Mouse (Mus musculus) liver, embryonic 11.5 days (tissue): Measurements from ENCODE around the gene Ndufb8. TPM values are rescaled to one million over a fixed set of nuclear protein-coding genes. Genes with fewer than 3 reads are reported as not detected.

ENCODE experiments used
- ATAC-seq: fragments of 200-750 bp; cut with Nextera tagmentation; replicated peaks from 2 replicates; pipeline ENCODE4 v1.8.0; 2017; ENCODE audit warnings: moderate number of reproducible peaks, mild to moderate bottlenecking, moderate TSS enrichment, moderate library complexity; ENCODE audit not compliant: low FRiP score
- DNase-seq: peaks from one replicate; pipeline ENCODE4 v3.0.0-alpha.2; 2017; ENCODE audit warnings: low spot score
- H3K27ac ChIP-seq: fragments of 300-500 bp; sonication (generic); 2 replicates; pipeline ENCODE4 v1.5.1; 2014; ENCODE audit warnings: mild to moderate bottlenecking, low read depth, low read length, control low read depth
- H3K27me3 ChIP-seq: fragments of 300-500 bp; sonication (generic); replicated peaks from 2 replicates; pipeline ENCODE4 v1.6.1; 2014; ENCODE audit warnings: low read length, mixed read lengths; ENCODE audit not compliant: control insufficient read depth, insufficient read depth
- H3K36me3 ChIP-seq: fragments of 300-500 bp; sonication (generic); 2 replicates; pipeline ENCODE4 v1.6.1; 2014; ENCODE audit warnings: mild to moderate bottlenecking, low read length, moderate library complexity, mixed read lengths; ENCODE audit not compliant: control insufficient read depth, insufficient read depth
- H3K4me1 ChIP-seq: fragments of 300-500 bp; sonication (generic); replicated peaks from 2 replicates; pipeline ENCODE4 v1.6.1; 2014; ENCODE audit warnings: low read length, mixed read lengths; ENCODE audit not compliant: control insufficient read depth, insufficient read depth
- H3K4me2 ChIP-seq: fragments of 300-500 bp; sonication (generic); 2 replicates; pipeline ENCODE4 v1.6.1; 2014; ENCODE audit warnings: mild to moderate bottlenecking, control low read depth, moderate library complexity
- H3K4me3 ChIP-seq: fragments of 300-500 bp; sonication (generic); 2 replicates; pipeline ENCODE4 v1.5.1; 2014; ENCODE audit warnings: low read depth, low read length, control low read depth
- H3K9ac ChIP-seq: fragments of 300-500 bp; sonication (generic); 2 replicates; pipeline ENCODE4 v1.6.1; 2014; ENCODE audit warnings: low read depth, low read length, control low read depth
- H3K9me3 ChIP-seq: fragments of 300-500 bp; sonication (generic); 2 replicates; pipeline ENCODE4 v1.6.1; 2016; ENCODE audit warnings: low read length, inconsistent platforms, mixed read lengths; ENCODE audit not compliant: control insufficient read depth
- WGBS: fragments of 180-500 bp; shearing (Covaris S2); extraction: QIAGEN DNeasy Blood & Tissue Kit; methylation state at CpG from one replicate; pipeline ENCODE4 v1.1.7; 2014; 5-methylcytosine and 5-hydroxymethylcytosine counted together
- polyA plus RNA-seq: library from polyadenylated mRNA; unstranded; fragments of >200 nt; fragmentation: Nextera tagmentation; extraction: Ambion mirVana; gene quantifications from 2 replicates; pipeline ENCODE4 v1.2.1, GENCODE M21; 2014

Ndufb8 gene
- polyA plus RNA-seq, 1 experiment from 2014 or later = 497 TPM

DNA sequence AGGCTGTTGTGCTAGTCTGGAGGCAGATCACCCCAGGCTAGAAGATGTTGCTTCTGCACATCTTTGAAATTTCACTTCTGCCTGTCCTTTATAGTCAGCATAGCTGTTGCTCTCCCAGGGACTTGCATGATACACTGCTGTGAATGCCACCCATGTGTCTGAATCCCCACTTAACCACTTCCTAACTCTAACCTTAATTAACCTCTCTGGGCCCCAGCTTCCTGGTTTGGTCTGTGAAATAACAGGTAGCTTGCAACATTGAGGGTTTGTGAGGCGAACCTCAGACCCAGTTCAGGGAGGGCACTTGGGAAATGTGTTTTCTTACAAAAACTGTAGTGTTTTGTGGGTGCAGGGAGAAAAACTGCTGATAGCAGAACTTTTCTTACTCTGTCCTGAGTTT is 22.8 kb upstream of the Ndufb8 start:
- H3K4me1 ChIP-seq = no peaks in the 10 kb centered on the region
- ATAC-seq = no peak
- no peak for DNase-seq
- no peak overlapping the region for H3K4me3 ChIP-seq
- H3K27me3 ChIP-seq = no peaks in the 10 kb centered on the region; the same call in 1 of the 2 replicates
- no peak overlapping the region for H3K27ac ChIP-seq
- peaks cover 2% of the 10 kb centered on the region; the same call in 1 of the 2 replicates for H3K36me3 ChIP-seq
- H3K9me3 ChIP-seq = no peaks in the 10 kb centered on the region
- 66% methylated on average over 1 of the region's 1 CpGs for WGBS
- H3K9ac ChIP-seq = no peak overlapping the region
- H3K4me2 ChIP-seq = no peak overlapping the region

DNA sequence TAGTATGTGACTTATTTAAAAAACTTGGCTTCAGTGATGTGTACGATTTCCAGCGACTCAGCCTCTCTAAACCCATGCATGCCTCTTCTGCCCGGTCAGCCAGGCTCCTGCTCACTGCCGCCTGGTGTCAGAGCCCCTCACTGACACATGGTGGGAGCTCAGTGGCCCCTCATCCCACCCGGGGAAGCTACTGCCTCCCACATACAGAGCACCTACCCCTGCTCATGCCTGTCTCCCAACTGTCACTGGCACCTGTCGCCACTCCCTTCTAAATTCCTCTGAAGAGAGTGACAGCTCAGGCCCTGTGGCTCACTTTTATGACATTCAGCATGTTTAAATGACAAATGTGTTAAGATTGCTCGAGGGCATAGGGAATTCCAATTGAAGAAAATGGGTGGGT is 21.0 kb upstream of the Ndufb8 start:
- peaks cover 13% of the 10 kb centered on the region for H3K36me3 ChIP-seq
- H3K4me2 ChIP-seq = no peak overlapping the region
- H3K9ac ChIP-seq = no peak overlapping the region
- no peak overlapping the region for H3K4me3 ChIP-seq
- no peaks in the 10 kb centered on the region for H3K27me3 ChIP-seq
- DNase-seq = no peak
- no peak overlapping the region for H3K27ac ChIP-seq
- WGBS = 82% methylated on average over 7 of the region's 7 CpGs
- ATAC-seq = no peak
- no peaks in the 10 kb centered on the region for H3K9me3 ChIP-seq
- no peaks in the 10 kb centered on the region for H3K4me1 ChIP-seq

DNA sequence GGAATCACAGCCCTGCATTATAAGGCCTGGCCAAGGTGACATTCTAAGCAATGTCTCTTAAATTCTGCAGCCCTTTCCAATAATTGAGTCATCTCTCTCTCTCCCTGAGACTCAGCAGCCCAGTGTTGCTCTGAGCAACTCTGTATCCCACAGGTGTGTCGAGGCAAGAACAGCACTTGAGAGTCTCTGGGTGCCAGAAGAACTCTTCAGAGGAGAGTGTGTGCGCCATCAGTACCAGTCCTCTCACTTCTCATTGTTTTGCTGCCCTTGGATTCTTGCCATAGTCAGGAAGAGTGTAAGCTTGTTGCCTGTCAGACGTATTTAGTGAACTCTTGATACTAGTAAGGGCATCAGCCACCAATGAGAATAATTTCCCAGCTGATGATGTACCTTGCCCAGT is 12.5 kb upstream of the Ndufb8 start:
- DNase-seq (no peak), ATAC-seq (no peak)
- Histone ChIP-seq H3K36me3 (peaks cover 48% of the 10 kb centered on the region), H3K4me2 (no peak overlapping the region), H3K9ac (no peak overlapping the region), H3K4me3 (no peak overlapping the region), H3K27ac (no peak overlapping the region), H3K9me3 (no peaks in the 10 kb centered on the region), H3K27me3 (no peaks in the 10 kb centered on the region), H3K4me1 (peaks cover 11% of the 10 kb centered on the region)
- WGBS = 84% methylated on average over 3 of the region's 3 CpGs

DNA sequence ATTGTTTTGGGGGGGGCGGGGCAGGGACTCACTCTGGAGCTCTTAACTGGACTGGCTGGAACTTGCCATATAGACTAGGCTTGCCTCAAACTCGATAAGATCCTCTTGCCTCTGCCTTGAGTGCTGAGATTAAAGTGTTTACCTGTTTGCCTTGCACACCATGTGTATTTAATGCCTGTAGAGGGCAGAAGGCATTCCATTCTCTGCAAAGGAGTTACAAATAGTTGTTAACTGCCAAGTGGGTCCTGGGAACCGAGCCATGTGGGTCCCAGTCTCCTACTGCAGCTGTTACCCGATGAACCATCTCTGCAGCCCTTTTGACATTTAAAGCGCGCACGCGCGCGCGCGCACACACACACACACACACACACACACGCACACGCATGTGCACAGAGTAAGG is 8.8 kb upstream of the Ndufb8 start:
- Histone ChIP-seq H3K9ac (no peak overlapping the region), H3K9me3 (no peaks in the 10 kb centered on the region), H3K4me1 (peaks cover 11% of the 10 kb centered on the region), H3K27me3 (no peaks in the 10 kb centered on the region), H3K4me3 (peak overlapping the region; percentile 83; the same call in 1 of the 2 replicates), H3K4me2 (peak overlapping the region; percentile 96), H3K27ac (no peak overlapping the region), H3K36me3 (peaks cover 23% of the 10 kb centered on the region)
- DNase-seq = no peak
- no peak for ATAC-seq
- WGBS = 88% methylated on average over 14 of the region's 14 CpGs

DNA sequence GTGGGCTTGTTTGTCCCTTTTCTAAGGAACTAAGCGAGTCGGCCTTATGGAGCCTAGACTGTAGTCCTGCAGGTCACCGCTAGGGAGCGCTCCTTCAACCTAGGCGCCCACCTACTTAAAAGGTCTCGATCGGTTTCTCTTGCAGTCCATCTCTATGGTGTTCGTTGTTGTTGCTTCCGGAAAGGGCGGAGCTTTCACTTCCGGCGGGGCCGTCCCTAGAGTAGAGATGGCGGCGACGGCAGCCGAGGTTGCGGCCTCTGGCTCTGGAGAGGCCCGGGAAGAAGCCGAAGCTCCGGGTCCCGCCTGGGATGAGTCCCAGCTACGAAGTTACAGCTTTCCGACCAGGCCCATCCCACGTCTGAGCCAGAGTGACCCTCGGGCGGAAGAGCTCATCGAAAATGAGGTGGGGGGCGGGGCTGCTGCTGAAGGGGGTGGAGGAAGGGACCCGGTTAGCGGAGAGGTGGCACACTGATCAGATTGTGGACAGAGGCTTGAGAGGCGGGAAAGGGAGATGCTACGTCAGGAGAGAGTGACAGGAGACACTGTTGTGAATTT is 7.5 kb upstream of the Ndufb8 start, which contains the start of gene Hif1an:
Gene Hif1an (plus strand): TSS at position 199 of the 555 bp plus-strand sequence.
- H3K9ac ChIP-seq = peak within 1 kb of the TSS; percentile 79
- H3K4me1 ChIP-seq = peaks cover 11% of the 10 kb centered on the region
- H3K36me3 ChIP-seq = peaks cover 17% of the 10 kb centered on the region
- under 1% methylated on average over 33 of the region's 33 CpGs for WGBS
- peak; percentile 89 for DNase-seq
- peak within 1 kb of the TSS; percentile 83 for H3K4me3 ChIP-seq
- peak; percentile 99 for ATAC-seq
- peak within 1 kb of the TSS; percentile 48; the same call in 1 of the 2 replicates for H3K27ac ChIP-seq
- no peaks in the 10 kb centered on the region for H3K9me3 ChIP-seq
- H3K27me3 ChIP-seq = no peaks in the 10 kb centered on the region
- H3K4me2 ChIP-seq = peak within 1 kb of the TSS; percentile 96

DNA sequence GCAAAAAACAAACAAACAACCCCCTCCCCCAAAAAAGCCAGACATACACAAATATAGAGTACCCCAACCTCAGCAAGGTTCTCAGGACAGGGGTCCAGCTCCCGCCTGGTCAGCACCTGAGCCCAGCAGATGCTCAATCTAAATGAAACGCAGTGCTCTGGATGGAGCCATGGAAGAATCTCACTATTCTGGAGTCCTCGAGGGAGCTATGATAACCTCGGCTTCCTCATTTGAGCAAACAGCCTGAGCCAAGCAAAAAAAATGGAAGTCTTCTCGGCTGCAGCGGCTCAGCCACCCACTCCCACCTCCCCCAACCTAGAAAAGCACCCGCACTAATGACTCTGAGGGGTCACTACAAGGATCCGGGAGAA is 765 bp downstream of the Ndufb8 start:
- no peaks in the 10 kb centered on the region for H3K27me3 ChIP-seq
- H3K9ac ChIP-seq = peak overlapping the region; percentile 96
- peak overlapping the region; percentile 98 for H3K4me3 ChIP-seq
- H3K36me3 ChIP-seq = peaks cover 32% of the 10 kb centered on the region
- H3K4me2 ChIP-seq = peak overlapping the region; percentile 83
- 0 out of 2 replicates have a peak overlapping the region, but pooled peaks have one; percentile 62 for H3K27ac ChIP-seq
- H3K4me1 ChIP-seq = peaks cover 8% of the 10 kb centered on the region
- ATAC-seq (no peak; the same call in 1 of the 2 replicates), DNase-seq (no peak)
- H3K9me3 ChIP-seq = no peaks in the 10 kb centered on the region
- WGBS = 3% methylated on average over 8 of the region's 8 CpGs

DNA sequence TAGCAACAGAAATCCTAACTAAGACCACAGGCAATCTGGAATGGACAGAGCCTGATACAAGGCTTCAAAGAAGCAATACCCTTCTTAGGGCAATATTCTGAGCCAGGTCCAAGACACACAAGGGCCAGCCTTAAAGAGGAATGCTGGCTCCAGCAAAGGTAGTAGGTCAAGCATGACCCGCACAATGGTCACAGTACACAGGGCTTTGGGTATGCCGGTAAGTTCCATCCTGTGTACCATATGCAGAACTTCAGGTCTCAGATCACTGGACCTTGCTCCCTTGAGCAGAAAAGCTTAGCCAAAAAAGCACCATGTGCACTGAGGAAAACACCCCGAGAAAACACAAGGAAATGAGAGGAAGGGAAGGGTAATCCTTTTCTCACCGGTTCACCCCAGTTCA is 2.0 kb downstream of the Ndufb8 start:
- H3K4me2 ChIP-seq = no peak overlapping the region
- DNase-seq (no peak), ATAC-seq (no peak)
- no peaks in the 10 kb centered on the region for H3K27me3 ChIP-seq
- 96% methylated on average over 4 of the region's 4 CpGs for WGBS
- no peaks in the 10 kb centered on the region for H3K9me3 ChIP-seq
- peaks cover 37% of the 10 kb centered on the region for H3K36me3 ChIP-seq
- H3K4me3 ChIP-seq = no peak overlapping the region
- peaks cover 8% of the 10 kb centered on the region for H3K4me1 ChIP-seq
- no peak overlapping the region for H3K27ac ChIP-seq
- no peak overlapping the region for H3K9ac ChIP-seq

DNA sequence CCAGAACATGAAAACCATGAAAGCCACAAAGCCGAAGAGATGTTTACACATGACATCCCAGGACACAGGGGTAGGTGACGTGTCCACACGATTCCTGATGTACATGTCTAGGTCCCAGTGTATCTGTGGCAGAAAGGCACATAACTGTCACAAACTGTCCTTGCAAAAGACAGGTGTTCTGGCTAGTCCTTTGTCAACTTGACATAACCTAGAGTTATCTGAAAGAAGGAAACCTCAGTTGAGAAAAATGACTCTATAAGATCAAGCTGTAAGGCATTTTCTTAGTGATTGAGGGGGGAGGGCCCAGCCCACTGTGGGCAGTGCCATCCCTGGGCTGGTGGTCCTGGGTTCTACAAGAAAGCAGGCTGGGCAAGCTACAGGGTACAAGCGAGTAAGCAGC is 2.5 kb downstream of the Ndufb8 start, which contains the start of gene Gm20538:
Gene Gm20538 (minus strand): TSS at position 101 of the 400 bp plus-strand sequence.
- H3K4me1 ChIP-seq = peaks cover 8% of the 10 kb centered on the region
- 92% methylated on average over 4 of the region's 4 CpGs for WGBS
- no peak within 1 kb of the TSS for H3K4me2 ChIP-seq
- ATAC-seq = no peak
- DNase-seq = no peak
- H3K27ac ChIP-seq = no peak within 1 kb of the TSS
- no peak within 1 kb of the TSS for H3K4me3 ChIP-seq
- H3K27me3 ChIP-seq = no peaks in the 10 kb centered on the region
- no peak within 1 kb of the TSS for H3K9ac ChIP-seq
- H3K36me3 ChIP-seq = peaks cover 41% of the 10 kb centered on the region
- H3K9me3 ChIP-seq = no peaks in the 10 kb centered on the region
